Mouse (Mus musculus) left cerebral cortex, postnatal 10 days (tissue): Measurements from ENCODE around the gene Rhbg. TPM values are rescaled to one million over a fixed set of nuclear protein-coding genes. Genes with fewer than 3 reads are reported as not detected.

Experiments
- DNase-seq, 2 experiments: peaks; one replicate each; pipeline ENCODE4 v3.0.0; 2021 to 2022; ENCODE audit warnings: low spot score in 2 of 2, mixed read lengths in 1 of 2; ENCODE audit errors: extremely low spot score in 1 of 2
- intact Hi-C: fragments of 180-260 bp; cut with DNase I; formaldehyde crosslinking; loops from one replicate; pipeline ENCODE4 v1.15.1; 2025
- total RNA-seq, 2 experiments: library from RNA; stranded (reverse); gene quantifications; 2 replicates each; pipeline ENCODE4 v1.2.3; 2021

The Rhbg gene
- total RNA-seq, 2 experiments from 2014 or later, result 0.26 to 0.41 TPM

DNA sequence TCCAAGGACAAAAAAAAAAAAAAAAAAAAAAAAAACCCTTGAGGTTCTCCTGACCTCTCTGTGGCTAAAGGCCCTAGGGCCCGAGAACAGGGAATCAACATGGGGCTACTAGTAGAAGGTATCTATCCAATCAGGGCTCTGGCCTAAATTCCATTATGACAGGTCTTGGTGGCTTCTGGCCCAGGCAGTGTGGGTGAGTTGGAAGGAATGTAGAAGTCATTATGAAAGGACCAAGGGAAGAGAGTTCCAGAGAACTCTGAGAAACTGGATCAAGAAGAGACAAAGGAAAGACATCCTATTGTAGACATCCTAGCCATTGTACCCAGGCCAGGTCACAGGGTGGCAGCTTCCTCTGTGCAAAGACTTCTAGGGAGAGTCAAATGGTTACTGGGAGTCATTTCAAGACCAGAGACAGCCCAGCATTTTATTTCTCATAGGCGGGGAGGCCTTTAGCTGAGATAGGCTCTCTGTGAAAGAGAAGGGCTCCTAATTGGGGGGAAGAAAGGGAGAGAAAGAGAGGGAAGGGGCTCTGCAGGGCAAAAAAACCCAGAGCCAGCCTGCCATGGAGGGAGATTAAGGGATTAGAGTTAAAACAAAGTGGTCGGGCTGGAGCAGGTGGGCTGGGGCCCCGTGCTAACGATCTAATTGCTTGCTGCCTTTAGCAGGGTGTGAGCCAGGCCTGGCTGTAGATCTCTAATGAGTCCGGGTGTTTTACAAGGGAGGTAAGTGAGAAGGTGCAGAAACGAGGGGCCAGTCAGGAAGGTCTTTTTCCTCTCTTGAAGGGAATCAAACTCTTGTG is 21.5 kb downstream of the Rhbg start:
- intact Hi-C loops, result no loop called here
- DNase-seq, result no peak

DNA sequence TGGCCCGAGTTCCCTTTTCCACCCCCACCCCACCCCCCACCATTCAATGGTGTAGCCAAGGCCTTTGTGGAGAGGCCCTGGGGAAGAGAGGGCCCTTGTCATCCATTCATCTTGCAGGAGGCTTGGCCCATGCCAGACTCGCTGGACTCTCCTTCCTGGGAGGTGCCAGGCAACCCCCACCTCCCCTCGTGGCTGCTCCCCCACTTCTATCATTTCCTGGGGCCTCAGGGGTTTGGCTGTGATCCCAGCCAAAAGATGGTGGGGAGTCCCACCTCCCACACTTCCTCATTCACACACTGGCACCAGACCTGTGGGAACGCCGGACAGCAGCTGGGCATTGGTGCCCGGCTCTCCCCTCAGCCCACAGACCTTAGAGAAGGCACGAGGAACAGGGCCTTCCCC is 22.2 kb downstream of the Rhbg start:
- intact Hi-C loops, result no loop called here
- DNase-seq, result peak; percentile 80 to 84

DNA sequence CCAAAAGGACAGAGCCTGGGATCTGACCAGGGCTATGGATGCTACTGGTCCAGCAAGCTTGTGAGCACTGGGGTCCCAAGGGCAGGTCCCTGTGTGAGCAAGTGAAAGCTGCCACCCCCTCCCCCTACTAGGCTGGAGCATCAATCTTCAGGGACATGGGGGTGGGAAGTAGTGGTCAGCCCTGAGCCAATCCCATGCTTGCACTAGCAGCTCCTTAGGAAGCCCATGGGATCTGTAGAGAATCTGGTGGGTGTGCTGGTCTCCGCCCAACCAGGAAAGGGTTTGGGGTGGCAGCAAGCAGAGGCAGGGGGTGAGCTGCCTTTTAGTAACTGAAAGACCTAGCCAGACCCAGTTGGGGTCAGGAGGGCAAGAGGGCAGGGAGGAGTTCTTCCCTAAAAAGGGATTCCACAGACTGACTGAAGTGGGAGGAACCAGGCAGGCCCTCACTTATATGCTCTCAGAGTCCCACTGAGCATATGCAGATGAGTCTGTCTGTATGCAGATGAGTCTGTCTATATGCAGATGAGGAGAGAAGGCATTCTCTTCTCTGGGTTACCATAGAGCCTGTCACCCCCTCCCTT is 23.4 kb downstream of the Rhbg start:
- intact Hi-C loops, result no loop called here
- peak in 1 of 2 experiments; percentile 58 for DNase-seq

DNA sequence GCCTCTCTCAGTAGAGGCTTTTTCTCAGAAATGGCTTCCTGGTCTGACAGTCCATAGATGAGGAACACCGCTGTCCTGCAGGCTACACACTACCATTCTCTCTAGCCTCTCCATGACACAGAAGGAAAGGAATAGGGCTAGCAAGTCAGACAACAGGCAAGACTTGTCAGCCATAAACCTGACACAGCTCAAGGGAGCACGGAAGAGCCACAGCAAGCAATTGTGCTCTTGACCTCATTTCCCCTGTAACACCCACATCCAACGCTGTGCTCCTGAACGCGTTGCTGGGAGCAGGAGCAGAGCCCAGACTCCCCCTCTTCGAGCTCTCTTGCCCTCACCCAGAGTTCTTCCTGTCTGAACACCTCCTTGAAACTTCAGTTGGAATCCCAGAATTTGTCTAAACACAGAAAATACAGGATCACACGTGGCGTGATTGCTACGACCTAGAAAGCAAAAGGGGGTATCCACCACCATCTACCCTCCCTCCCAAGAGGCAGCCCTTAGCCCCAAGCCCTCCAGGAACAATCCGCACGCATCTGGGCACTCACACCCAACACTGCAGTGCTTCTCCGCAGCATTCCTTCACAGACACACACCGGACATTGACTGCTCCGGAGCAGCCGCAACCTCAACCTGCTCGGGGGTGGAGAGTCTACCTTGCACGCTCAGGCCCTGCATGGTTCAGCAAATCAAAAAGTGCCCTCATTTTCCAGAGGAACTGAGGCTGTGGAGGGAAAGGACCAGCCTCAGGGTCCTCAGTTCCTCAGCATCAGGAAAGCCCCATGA is 24.1 kb downstream of the Rhbg start:
- DNase-seq, result peak in 1 of 2 experiments; percentile 8
- intact Hi-C loops, result no loop called here

GRCm38 (mm10) chr3:88229526-88229925 is 25.0 kb downstream of the Rhbg start:
- intact Hi-C loops, result no loop called here
- DNase-seq, result no peak

- DNase-seq, result peak in 1 of 2 experiments; percentile 58
- intact Hi-C loops, result no loop called here
Observed at GRCm38 (mm10) chr3:88228906-88229305, 25.6 kb downstream of the Rhbg start.

- no peak for DNase-seq
- intact Hi-C loops, result no loop called here
Observed at GRCm38 (mm10) chr3:88227976-88228375, 26.5 kb downstream of the Rhbg start.

GRCm38 (mm10) chr3:88227260-88227659 is 27.2 kb downstream of the Rhbg start:
- intact Hi-C loops, result no loop called here
- DNase-seq, result no peak

DNA sequence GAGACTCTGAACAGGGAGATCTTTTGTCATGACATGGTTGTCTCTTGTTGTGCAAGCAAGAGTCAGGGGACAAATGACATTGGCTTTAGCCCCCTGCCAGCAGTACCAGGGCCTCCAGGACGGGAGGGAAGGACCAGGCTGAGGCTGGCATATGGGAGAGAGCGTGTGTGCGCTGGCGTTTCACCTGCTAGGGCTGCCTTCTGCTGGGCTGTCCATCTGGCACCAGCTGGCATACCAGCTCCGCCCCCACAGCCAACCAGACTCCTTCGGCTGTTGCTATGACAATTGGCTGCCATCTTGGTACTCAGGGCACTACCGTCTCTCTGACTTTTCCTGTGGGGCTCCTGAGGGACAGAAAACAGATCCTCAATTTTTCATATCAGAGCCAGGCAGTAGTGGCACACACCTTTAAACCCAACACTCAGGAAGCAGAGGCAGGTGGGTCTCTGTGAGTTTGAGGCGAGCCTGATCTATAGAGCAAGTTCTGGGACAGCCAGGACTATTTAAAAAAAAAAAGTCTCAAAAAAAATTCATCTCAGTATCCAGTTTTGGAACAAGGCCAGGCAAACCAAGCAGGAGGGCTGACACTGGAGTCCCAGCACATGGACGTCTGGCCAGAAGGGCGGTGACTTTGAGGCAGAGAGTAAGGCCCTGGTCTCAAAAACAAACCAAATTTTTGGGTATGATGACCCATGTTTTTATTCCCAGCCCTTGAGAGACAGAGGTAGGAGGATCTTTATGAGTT is 28.2 kb downstream of the Rhbg start:
- intact Hi-C loops, result no loop called here
- peak in 1 of 2 experiments; percentile 70 for DNase-seq

DNA sequence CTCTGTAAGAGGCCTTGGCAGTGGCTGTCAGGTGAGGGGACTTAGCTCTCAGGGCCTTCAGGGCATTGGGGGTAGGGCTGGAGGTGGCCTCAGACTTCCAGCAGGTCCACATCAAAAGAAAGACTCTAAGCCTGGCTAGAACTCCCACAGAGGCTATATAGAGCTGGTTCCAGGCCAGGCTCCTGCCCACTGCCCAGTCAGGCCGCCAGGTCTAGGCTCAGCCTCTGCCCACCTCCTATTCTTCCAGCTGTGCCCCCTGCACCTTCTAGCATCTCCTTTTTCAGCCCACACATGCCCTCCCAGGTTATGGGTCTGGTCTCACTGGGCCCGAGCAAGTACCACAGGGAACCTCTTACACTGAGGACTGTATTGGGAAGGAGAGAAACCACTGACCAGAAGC is 29.6 kb downstream of the Rhbg start:
- DNase-seq, result no peak
- intact Hi-C loops, result no loop called here

DNA sequence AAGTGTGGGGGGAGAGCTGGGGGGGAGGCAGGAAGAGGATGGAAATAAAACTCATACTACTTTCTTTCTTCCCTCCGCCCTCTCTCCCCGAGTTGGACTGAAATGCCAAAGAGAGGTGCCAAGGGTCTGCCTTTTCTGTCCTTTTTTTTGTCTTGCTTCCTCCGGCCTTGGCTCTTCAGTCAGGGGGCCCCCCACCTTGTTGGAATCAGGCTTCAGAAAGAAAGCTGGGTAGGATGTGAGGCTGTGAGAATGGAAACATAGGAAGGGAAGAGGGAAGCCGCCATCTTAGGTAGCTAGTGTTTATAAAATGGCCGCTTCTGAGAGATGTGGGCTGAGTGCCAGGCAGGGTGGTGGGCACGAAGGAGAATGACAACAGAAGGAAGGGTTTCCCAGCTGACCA is 32.1 kb downstream of the Rhbg start:
- intact Hi-C loops, result no loop called here
- DNase-seq, result peak; percentile 59 to 79

- intact Hi-C loops, result no loop called here
- DNase-seq, result peak; percentile 61 to 88
Observed at GRCm38 (mm10) chr3:88221519-88222390, 32.8 kb downstream of the Rhbg start.

DNA sequence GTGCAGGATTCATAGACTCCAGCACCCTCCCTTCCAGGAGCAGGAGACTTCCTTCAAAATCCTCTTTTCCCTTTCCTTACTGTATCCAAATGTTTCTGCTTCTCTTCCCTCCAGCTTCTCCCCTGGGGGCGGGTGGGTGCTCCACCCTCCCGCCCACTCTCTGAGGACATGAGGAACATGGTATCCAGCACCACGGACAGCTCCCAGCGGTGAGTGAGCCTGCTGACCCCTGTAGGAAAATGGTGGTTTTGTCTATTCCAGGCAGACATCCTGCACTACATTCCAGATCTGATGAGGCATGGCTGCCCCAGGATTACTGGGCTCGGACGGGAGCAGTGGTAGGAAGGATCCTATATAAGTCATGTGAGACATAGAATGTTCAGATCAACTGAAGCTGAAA is 33.7 kb downstream of the Rhbg start:
- intact Hi-C loops, result no loop called here
- DNase-seq, result peak in 1 of 2 experiments; percentile 78

DNA sequence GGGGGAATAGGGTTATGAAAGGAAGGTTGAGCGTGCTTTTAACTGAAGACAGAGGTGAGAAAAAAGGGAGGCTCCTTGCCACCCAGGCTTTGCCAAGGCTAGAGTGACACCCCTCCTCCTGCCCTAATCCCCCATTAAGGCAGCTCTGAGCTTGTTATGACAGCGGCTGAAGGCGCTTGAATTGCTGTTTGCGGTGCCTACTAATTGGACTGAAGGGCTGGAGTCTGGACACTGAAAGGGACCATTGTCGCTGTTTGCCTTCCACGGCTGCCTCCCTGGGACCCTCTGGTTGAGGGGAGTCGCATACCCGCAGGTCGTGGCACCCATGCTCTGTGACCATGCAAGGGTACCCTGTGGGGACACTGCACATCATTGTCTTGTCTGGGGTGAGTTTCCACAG is 34.6 kb downstream of the Rhbg start:
- intact Hi-C loops, result no loop called here
- no peak for DNase-seq

- intact Hi-C loops, result no loop called here
- DNase-seq, result no peak
Observed at GRCm38 (mm10) chr3:88217679-88218078, 36.8 kb downstream of the Rhbg start.

GRCm38 (mm10) chr3:88216534-88217326 is 37.8 kb downstream of the Rhbg start:
- DNase-seq, result no peak
- intact Hi-C loops, result no loop called here

- intact Hi-C loops, result no loop called here
- DNase-seq, result no peak
Observed at GRCm38 (mm10) chr3:88216116-88216515, 38.4 kb downstream of the Rhbg start.
